Mouse (Mus musculus) lung, postnatal 10 days (tissue): ENCODE measurements at regions not wholly inside any gene's neighbourhood (a gene's known extent, or its start where the extent isn't known, plus 50 kb on each side); places are given as distances from the start of the nearest gene placed in this dataset.

Experiments used
- DNase-seq: peaks from one replicate; pipeline ENCODE4 v3.0.0; 2021

DNA sequence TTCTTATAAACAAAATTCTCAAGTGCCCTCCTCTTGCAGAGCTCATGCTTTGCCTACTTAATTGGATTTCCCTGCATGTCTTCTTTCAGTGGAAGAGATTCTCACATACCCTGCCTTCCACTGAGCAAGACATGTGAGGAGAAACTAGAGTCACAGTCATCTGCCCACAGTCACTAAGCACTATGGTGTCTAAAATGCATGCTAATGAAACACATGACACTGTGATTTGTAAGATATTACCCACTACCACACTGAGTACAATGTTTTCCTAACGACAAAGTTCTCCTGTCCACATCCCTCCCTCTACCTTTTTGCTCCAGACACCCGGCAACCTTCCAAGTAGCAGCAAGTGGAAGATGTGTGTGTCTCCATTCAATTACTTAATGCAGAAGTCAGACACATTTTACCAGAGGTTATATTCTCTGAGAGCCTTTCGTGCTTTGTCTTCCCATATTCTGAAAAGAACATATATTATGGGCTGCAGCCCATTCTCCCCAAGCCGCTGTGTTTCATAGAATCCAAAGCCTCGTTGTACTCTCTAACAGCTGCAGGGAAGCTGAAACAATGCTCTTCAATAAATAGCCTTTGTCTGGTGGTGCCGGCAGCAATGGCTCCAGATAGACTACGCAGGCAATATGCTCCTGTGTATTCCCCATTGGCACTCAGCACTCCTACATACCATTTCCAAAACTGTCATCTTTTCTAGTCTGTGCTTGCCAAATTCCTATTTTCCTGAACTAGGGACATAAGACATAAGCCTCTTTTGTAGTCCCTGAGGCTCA is 670.7 kb downstream of the Poteg start:
- no peak for DNase-seq

DNA sequence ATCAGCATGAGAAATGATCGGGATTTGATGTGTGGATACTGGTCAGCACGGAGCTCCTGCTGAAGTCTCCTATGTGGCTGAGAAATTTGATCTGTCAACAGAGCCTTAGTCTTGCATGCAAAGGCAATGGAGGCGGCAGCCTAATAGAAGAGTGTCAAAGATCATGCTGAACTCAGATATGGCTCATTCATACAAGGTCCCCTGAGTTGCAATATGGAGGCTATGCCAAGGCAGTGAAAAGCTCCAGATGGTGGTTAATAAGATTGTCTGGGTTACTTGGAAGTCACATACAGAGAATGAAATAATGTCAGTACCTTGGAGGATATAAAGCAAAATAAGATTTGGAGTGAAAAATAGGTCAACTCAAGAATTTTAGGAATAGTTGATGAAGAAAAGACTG is 677.6 kb downstream of the Poteg start:
- no peak for DNase-seq

DNA sequence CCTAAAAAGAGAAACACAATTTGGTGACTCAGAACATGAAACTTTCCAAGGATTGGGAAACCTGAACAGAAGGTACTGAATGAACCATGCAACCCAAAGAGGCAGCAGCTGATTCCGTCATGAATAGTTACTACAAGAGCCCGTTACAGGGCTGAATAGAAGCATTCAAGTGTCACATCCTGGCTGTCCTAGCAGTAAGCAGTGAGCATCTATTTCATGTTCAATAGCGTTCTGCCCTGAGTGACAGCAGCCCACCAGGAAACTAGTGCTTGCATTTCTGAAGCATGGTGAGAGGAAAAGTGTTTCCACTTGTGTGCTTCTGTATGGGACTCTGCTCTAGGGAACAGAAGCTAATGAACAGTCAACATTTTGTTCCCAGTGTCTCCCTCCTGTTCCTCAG is 694.4 kb downstream of the Poteg start:
- no peak for DNase-seq

DNA sequence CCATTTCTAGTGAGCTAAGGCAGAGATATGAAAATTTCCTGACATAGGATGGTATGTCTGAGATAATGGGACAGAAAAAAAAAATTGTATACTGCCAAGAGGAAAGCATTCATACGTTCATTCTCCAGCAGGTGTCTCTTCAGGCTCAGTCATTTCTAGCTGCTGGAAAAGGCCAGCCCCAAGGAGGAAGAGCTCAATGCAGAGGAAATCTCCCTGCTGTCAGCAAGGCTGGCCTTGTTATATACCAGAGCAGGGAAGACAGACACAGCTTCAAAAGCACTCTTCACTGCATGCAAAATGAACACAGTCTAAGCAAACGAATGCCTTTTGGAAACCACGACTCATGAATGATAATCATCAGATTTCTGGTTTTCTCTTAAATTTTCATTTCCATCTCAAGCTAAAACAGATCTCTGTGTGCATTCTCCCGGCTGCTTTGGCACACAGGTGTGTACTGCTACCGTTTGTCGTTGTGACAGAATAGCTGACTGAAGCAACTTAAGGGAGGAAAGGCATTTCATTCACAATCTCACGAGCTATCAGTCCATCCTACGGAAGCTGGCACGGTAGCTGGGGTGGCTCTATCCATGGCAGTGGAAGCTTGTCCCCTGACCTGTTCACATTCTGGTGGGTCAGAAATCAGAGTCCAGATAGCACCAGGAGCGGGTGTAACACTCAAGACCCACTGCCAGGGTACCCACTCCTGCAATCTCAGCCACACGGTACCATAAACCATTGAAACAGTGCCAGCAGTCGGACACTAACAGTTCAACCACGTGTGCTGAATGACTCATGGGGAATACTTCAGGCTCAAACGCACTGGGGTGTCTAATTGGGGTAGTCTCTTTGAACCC is 701.4 kb downstream of the Poteg start:
- DNase-seq = no peak

DNA sequence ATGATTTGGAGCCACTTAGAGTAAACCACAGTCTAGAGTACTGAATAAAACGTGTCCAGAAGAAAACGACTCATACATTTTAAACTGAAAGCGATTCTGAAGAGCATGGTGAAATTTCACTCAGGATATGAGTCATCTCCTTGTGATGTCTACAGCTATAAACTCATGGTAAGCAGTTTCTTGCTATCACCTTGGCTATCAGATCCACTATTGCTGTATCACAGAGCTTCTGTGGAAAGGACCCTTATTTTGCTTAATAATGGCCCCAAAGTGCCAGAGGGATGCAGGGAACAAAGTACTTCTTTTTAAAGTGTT is 701.9 kb downstream of the Poteg start:
- no peak for DNase-seq

DNA sequence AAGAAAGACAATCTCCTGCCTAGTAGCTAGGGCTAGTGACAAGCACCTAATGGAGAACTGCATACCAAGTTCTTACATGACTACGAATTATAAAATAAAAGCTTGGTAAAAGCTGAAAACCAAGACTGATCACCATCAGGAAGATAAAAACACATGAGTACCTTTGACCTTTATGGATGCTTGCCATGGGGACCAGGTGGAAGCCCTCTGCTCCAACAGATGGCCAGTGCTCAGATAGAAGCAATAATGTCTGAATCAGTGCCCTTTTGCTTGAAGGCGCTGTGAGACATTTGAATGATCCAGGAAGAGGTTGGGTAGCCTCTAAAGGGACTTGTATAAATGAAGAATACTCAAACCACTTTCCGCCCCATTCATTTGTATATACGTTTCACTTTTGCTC is 713.2 kb downstream of the Poteg start:
- DNase-seq = no peak

DNA sequence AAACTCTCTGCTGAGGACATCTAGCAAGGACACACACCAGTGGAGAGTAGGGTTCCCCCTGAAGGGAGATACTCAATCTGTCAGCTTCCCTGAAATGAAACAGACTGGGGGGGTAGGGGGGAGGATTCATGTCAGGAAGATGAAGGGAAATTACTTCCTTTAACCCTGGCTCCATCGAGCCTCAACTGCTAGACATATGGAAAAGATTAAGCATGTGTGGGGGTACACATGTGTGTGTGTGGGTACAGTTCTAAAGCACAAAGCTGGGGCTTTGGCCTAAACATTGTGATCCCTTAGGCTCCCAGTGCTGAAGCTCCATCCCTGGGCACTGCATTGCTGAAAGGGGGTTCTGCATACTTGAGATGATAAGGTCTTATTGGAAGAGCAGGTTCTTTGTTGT is 720.6 kb downstream of the Poteg start:
- DNase-seq = no peak

DNA sequence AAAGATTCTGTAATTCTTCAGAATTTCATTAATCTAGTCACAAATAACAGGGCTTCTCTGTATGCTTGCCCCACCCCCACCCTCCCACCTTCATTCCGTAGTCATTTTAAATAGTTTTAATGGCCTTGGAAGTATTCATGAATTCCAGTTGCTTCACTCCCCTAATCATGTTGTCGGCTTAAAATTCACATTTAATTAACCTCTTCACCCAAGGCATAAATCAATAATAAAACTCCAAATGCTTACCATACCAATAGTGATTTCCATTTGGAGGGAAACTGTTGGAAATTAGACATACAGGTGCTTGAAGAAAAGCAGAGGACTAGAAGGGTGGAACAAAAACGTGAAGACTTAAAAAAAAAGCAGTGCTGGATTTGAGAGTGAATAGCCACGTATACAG is 724.0 kb downstream of the Poteg start:
- DNase-seq = no peak

DNA sequence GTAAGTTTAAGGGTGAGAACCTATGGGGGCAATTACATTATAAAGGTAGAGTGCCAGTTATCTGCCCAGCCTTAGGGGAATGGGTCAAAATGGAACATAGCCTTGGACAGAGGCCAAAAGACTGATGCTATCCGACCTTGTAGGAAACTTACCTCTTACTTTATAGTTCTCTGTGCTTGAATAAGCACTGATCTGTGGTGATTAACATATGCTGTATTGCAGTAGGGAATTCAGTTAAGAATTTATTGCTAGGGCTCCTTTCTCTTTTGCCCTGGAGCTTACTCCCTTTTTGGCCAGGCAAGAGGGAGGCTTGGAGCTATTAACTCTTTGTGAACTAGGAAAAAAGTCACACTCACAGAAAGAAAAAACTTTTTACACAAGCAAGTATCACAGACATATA is 748.5 kb downstream of the Poteg start:
- no peak for DNase-seq

DNA sequence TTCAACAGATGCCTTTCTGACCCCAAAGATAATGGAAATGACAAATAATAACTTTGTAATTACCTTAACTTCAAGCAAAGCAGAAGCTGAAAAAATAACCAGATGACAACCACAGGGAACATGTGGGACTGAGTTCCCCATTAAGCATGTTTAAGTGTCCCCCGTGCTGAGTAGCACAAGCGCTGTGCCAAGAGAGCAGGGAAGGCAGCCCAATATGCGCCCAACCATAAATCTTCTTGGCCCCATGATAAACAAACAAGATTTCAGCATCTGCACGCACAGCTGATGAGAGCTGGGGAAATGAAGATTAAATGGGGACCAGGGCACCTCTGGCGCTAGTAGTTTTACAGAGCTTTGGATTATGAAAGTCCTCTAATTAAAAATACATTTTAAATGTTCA is 788.1 kb downstream of the Poteg start:
- no peak for DNase-seq

DNA sequence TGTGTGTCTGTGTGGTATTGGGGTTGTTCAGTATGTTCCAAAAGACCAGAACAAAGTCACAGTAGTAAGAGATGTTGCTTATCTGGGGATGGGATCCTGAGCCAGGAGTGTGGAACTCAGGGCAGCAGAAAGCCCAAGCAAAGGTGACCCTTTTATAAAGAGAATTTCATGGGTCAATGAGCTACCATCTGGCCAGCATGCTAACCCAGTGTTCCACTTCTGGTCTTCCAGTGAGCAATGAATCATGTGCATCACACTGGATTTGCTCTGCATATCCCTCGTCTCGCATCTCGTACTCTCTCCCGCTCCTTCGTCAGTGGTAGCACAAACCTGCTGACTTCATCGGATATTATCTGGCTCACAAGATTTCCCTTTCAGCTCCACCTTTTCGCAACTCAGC is 791.9 kb downstream of the Poteg start:
- DNase-seq = no peak

DNA sequence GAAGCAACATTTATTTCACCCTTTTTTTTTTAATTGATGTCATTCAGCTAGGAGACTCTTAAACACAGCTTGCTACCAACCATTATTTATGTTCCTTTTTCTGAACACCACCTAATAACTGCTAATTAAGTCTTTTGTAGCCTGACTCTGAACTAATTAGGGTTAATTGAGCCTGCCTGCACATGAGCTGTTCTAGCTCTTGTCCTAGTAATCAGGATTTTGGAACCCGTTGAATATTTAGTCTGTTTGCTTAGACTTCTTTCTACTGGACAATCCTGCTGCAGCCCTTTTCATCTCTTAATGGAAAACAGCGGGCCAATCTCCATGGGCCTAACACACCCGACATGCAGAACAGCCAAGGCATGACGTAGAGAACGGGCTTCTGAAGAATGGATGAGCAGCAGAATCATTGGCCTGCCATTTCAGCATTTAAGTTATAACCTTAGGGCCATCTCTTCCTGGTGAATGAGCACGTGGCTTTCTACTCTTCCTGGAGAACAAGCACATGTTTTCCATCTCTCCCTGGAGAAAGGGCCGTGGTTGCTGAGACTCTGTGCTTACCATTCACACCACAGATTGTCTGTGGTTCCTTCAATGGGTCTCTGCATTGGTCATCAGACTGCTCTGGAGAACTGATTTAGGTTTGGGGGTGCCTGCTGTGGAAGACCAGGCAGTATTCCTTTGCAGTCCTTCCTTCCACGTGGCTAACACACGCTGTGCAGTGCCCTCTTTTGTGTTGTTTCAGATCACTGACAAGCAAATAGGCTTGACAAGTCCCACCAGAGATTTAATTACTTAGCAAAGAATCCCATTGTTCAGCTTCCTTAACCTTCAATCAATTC is 805.1 kb downstream of the Poteg start:
- DNase-seq = no peak

DNA sequence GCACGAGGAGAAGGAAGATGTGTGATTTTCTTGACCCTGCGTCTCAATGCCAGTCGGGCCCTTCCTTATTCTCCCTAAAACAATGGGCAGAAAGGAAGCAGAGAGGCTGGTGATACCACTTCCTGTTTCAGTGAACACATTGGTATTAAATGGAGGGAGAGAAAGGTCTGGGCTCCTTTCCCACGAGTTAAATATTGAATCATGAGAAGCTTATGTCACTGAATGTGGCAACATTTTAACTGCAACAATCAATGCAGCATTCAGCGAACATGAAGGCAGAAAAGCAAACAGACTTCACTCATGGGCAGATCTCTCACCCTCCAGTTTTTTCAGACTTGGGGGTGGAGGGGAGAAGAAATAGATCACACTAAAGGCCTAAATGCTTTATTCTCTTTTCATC is 819.8 kb downstream of the Poteg start:
- no peak for DNase-seq

DNA sequence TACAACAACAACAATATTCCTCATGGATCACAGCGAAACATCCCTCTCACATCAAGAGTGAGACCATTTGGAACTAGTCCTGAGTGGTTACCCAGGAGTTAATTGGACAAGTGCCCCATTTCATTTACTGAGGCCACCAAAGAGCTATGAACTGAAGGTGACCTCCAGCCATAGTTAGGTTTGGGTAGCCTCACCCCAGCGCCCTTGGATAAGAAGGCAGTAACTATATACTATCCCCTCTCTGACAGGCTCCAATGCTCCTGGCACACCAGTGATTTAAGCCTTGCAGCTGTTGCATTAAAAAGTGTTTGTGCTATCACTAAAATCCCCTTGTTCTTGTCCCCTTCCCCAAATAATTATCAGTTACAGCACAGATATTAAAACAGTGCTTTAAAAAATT is 836.8 kb downstream of the Poteg start:
- no peak for DNase-seq

DNA sequence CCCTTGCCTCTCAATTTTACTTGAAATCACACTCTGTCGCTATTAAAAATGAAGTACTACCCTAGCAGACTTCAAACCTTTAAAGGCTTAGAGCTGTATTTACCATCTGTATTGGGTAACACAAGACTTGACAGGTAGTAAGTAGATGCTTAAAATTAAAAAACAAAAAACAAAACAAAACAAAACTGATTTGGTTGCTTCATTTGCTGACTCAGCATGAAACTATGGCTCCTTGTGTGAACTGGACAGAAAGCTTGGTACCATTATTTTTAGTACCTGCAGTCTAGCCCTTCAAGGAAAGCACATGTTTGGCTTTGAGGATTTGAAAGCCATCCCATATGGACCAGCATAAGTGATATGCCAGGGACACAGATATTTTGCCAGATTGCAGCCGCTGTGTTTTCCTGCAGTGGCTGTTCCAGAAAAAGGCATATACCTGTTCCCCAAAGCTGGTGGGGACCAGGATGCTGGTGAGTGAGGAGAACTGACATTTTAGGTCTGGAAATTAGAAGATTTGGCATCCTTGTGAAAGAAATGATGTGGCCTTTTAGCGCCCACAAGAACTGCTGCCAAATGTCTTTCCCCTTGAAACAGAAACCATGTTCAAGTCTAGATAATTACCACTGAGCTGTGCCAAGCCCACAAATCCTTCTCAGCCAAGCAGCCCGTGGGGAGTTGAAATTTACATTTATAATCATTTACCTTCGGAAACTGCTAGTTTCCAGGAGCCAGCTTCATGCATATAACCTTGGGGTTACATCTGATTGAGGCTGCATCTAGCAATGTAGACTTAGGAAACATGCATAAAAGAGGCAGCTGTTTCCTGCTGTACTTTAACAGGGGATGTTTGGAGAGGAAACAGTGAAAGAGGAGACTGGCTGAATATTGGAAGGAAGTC is 851.7 kb downstream of the Poteg start:
- DNase-seq = no peak

DNA sequence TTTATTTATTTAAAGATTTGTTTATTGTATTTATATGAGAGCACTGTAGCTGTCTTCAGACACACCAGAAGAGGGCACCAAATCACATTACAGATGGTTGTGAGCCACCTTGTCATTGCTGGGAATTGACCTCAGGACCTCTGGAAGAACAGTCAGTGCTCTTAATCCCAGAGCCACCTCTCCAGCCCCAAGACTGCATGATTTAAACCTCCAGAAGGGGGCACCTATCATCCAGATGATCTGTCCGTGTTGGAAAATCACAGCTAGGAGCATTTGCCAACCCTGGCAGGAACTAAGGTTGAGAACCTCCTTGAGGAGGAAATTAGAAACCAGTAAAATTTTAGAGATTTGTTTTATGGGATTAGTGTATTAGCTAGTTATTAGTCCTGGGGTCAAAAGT is 869.6 kb downstream of the Poteg start:
- no peak for DNase-seq

DNA sequence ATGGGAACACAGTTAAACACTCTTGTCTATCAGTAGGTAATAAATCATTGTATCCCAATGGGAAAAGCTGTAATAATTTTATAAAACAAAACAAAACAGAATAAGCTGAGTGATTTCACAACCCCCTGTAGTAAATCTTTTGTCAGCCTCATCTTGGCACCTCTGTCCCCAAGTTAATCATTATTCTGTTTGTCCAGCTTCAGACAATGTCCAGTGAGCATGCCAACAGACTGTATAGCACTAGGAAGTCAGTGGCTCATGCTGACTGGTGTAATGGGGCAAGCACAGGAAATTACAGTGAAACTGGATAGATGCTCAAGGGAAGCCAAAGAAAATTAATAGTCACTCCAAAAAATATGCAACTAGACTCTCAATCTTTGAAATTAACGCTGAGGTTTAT is 885.9 kb downstream of the Poteg start:
- DNase-seq = no peak

DNA sequence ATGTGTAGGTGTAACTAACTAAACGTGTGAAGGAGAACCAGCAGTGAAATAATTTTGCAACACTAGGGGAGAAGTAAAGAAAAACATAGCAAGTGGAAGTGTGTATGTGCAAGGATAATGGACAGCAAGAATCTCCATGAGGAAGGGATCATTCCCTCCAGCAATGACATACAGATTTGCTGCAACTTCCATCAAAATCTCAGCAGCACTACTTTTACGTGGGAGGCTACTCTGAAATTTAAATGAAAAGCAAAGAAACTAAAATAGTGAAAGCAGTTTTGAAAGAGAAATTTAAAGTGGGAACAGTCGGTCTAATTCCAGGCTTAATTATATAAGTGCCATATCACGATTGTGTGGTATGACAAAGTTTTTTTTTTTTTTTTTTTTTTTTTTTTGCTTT is 890.0 kb downstream of the Poteg start:
- no peak for DNase-seq

DNA sequence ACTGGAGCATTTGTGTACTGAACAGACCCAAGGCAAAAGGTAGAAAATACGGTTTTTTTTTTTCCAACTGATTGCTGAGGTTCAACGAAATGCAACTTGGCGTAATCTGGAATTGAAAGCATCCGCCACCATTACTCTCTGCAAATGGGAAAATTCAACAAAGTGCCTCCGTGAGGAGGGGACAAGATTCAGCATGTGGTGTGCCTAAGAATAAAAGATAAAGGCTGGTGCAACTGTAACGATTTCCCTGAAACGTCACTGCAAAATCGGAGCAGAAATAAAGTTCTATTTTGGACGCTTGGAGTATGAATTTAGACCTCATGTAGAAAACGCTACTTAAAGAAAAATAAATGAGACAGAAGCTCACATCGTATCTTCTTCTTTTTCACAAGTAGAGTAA is 893.8 kb downstream of the Poteg start:
- DNase-seq = no peak

DNA sequence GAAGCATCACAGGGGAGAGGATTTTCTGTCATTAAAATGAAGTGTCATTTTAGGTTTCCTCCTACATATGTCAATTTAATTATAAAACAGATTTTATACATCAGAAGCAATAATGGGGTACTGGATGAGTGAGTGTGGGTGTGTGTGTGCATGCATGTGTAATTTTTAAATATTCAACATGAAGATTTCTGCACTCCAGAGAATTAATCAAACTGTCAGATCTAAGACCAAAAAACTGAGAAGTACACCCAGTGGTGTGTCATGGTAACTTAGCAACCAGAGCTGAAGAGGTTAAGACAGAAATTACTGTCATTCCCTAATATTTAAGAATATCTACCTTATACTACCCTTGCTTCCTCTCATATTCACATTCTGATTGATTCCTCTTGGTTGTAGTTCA is 919.0 kb downstream of the Poteg start:
- DNase-seq = no peak

DNA sequence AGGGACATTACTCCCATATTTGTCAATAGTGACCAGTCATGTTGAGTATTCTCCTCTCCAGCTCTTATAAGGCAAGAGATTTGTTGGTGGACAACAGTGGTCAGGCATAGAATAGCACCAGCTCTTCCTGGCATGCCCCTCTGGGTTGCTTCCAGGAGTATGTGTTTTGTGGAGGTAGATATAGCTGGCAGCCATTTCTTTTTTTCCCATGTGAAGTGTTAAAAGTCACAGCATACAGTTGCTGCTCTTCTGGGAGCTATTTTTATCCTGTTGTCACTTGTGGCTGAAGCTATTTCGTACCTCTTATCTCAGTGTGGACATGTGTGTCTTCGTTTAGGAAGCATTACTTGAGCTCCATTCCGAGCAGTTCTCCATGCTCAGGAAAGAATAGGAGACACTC is 919.9 kb downstream of the Poteg start:
- DNase-seq = no peak

DNA sequence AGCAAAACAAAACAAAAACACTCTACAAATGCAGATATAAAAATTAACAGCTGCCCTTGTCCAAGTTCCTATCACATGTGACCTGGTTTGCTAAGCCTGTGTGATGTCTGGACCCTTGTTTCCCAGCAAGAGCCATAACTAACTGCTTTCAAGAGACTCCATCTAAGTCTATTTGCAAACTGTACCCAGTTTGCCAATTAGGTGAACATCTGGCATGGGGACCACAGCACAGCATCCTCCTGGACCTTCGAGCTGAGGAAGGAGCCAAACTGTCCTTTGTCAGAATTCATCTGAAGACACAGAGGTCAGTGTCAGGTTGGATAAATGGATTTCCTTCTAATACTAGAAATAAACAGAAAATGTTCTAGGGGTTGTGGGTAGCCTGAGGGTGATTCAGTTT is 924.3 kb downstream of the Poteg start:
- DNase-seq = no peak

DNA sequence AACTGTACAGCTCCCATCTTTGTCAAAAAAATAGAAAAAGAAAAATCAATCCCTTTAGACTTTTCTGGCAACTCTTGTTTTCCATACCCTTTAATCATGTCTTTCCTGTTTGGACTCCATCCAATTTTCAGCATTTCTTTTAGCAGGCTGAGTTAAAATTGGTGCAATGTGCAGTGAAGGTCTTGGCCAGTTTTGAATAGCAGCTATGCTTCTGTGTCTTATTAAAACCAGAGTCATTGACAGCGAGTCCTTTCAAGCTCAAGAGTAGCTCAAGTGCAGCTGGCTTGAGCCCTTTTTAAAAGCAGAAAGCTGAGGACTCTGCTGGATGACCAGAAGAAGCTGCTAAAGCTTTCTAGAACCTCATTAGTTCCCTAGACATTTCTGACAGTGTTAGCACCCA is 952.7 kb downstream of the Poteg start:
- no peak for DNase-seq
